Mouse (Mus musculus) intestine, postnatal 0 days (tissue): ENCODE measurements around the gene Ogfod2. TPM values are rescaled to one million over a fixed set of nuclear protein-coding genes. Genes with fewer than 3 reads are reported as not detected.
A peak's percentile ranks its signal among the peaks of the same experiment; 100 is the strongest.

Experiments used
- ATAC-seq: fragments of 200-750 bp; cut with Nextera tagmentation; 2 replicates; pipeline ENCODE4 v1.8.0; 2017; ENCODE audit warnings: mild to moderate bottlenecking, moderate TSS enrichment, moderate library complexity
- H3K27ac ChIP-seq: fragments of 300-500 bp; sonication (generic); 2 replicates; pipeline ENCODE4 v1.5.1; 2014; ENCODE audit warnings: mild to moderate bottlenecking, low read depth, low read length, moderate library complexity
- H3K27me3 ChIP-seq: fragments of 300-500 bp; sonication (generic); replicated peaks from 2 replicates; pipeline ENCODE4 v1.6.1; 2014; ENCODE audit warnings: low read length, mixed read lengths; ENCODE audit not compliant: control insufficient read depth, insufficient read depth
- H3K36me3 ChIP-seq: fragments of 300-500 bp; sonication (generic); 2 replicates; pipeline ENCODE4 v1.6.1; 2014; ENCODE audit warnings: mild to moderate bottlenecking, moderate library complexity; ENCODE audit not compliant: control insufficient read depth, insufficient read depth
- H3K4me1 ChIP-seq: fragments of 300-500 bp; sonication (generic); replicated peaks from 2 replicates; pipeline ENCODE4 v1.6.1; 2014; ENCODE audit warnings: antibody characterized with exemption, low read length, mixed read lengths; ENCODE audit not compliant: control insufficient read depth, insufficient read depth
- H3K4me2 ChIP-seq: fragments of 300-500 bp; sonication (generic); replicated peaks from 2 replicates; pipeline ENCODE4 v1.6.1; 2014; ENCODE audit warnings: low read depth, mild to moderate bottlenecking, moderate library complexity
- H3K4me3 ChIP-seq: fragments of 300-500 bp; sonication (generic); 2 replicates; pipeline ENCODE4 v1.5.1; 2014; ENCODE audit warnings: low read depth, low read length
- H3K9ac ChIP-seq: fragments of 300-500 bp; sonication (generic); 2 replicates; pipeline ENCODE4 v1.6.1; 2014; ENCODE audit warnings: mild to moderate bottlenecking, low read depth, low read length
- H3K9me3 ChIP-seq: fragments of 300-500 bp; sonication (generic); 2 replicates; pipeline ENCODE4 v1.6.1; 2016; ENCODE audit warnings: mixed run types; ENCODE audit not compliant: control insufficient read depth
- CTCF ChIP-seq: sonication (generic); IDR thresholded peaks from 2 replicates; pipeline ENCODE4 v1.5.1; 2016; ENCODE audit warnings: low read depth, mild to moderate bottlenecking, control low read depth, antibody characterized with exemption, moderate library complexity
- WGBS: fragments of 180-500 bp; shearing (Covaris S2); extraction: QIAGEN DNeasy Blood & Tissue Kit; methylation state at CpG from one replicate; pipeline ENCODE4 v1.1.7; 2014; 5-methylcytosine and 5-hydroxymethylcytosine counted together
- polyA plus RNA-seq: library from polyadenylated mRNA; unstranded; fragments of >200 nt; fragmentation: Nextera tagmentation; extraction: Ambion mirVana; gene quantifications from 2 replicates; pipeline ENCODE4 v1.2.1, GENCODE M21; 2015

The Ogfod2 gene
- polyA plus RNA-seq, 1 experiment from 2014 or later = 21.3 TPM

GRCm38 (mm10) chr5:124083850-124084587 lies 28.1 kb upstream of the Ogfod2 start:
- Histone ChIP-seq H3K4me1 (no peaks in the 10 kb centered on the region), H3K27ac (peak overlapping the region; percentile 41; the same call in 1 of the 2 replicates), H3K4me2 (no peak overlapping the region; the same call in 1 of the 2 replicates), H3K9ac (no peak overlapping the region), H3K9me3 (no peaks in the 10 kb centered on the region), H3K36me3 (no peaks in the 10 kb centered on the region; the same call in 1 of the 2 replicates), H3K4me3 (no peak overlapping the region), H3K27me3 (no peaks in the 10 kb centered on the region)
- WGBS = 69% methylated on average over 14 of the region's 14 CpGs
- peak; percentile 36; the same call in 1 of the 2 replicates for TF ChIP-seq CTCF
- peak; percentile 77 for ATAC-seq

- Histone ChIP-seq H3K4me2 (no peak overlapping the region; the same call in 1 of the 2 replicates), H3K4me3 (no peak overlapping the region), H3K36me3 (no peaks in the 10 kb centered on the region; the same call in 1 of the 2 replicates), H3K9ac (no peak overlapping the region), H3K9me3 (no peaks in the 10 kb centered on the region), H3K4me1 (no peaks in the 10 kb centered on the region), H3K27me3 (no peaks in the 10 kb centered on the region), H3K27ac (peak overlapping the region; percentile 41; the same call in 1 of the 2 replicates)
- peak; percentile 100 for TF ChIP-seq CTCF
- peak; percentile 47 for ATAC-seq
- 37% methylated on average over 11 of the region's 11 CpGs for WGBS
Observed at GRCm38 (mm10) chr5:124084588-124085173, 27.4 kb upstream of the Ogfod2 start.

DNA sequence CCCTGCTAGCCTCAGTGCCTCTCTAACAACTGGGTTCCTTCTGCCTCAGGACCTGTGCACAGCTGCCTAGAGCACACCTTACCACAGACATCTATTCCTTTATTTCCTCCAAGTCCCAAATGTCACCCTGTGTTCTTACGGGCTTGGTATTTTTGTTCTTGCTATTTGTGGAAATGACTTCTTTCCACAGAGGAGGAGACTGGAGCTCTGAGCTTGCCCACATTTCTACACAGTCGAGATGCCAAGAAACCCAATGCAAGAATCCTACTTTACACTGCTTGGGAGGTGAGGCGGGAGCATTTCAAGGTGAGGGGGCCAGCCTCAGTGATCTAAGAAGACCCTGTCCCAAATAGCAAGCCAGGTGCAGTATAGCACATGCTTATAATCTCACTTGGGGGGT lies 26.6 kb upstream of the Ogfod2 start:
- Histone ChIP-seq H3K4me2 (no peak overlapping the region), H3K27ac (no peak overlapping the region), H3K36me3 (no peaks in the 10 kb centered on the region; the same call in 1 of the 2 replicates), H3K9ac (no peak overlapping the region), H3K4me3 (no peak overlapping the region), H3K9me3 (no peaks in the 10 kb centered on the region), H3K4me1 (no peaks in the 10 kb centered on the region), H3K27me3 (no peaks in the 10 kb centered on the region)
- no peak for ATAC-seq
- 79% methylated on average over 3 of the region's 3 CpGs for WGBS
- no peak for TF ChIP-seq CTCF

DNA sequence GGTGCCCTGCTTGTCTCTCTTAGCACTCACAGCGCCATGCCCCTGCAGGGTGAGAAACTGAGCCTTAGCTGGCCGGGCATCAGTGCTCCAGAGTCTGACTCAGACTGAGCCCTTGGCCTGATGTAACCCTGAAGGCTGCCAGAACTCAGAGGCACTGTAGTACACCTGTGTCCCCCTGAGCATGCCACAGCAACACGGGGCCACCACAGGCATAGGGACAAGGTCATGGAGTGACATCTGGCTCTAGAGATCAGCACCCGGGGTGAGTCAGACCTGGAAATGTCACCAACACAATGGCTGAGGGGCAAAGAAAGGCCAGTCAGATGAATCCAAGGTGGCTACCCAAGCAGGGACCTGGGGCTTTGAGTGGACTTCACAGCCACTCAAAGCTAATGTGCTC lies 25.2 kb upstream of the Ogfod2 start:
- H3K4me1 ChIP-seq = no peaks in the 10 kb centered on the region
- WGBS = 79% methylated on average over 4 of the region's 4 CpGs
- no peaks in the 10 kb centered on the region; the same call in 1 of the 2 replicates for H3K36me3 ChIP-seq
- no peaks in the 10 kb centered on the region for H3K27me3 ChIP-seq
- no peak overlapping the region for H3K4me3 ChIP-seq
- no peak overlapping the region for H3K4me2 ChIP-seq
- no peaks in the 10 kb centered on the region for H3K9me3 ChIP-seq
- no peak for ATAC-seq
- no peak overlapping the region for H3K9ac ChIP-seq
- no peak for TF ChIP-seq CTCF
- no peak overlapping the region for H3K27ac ChIP-seq

DNA sequence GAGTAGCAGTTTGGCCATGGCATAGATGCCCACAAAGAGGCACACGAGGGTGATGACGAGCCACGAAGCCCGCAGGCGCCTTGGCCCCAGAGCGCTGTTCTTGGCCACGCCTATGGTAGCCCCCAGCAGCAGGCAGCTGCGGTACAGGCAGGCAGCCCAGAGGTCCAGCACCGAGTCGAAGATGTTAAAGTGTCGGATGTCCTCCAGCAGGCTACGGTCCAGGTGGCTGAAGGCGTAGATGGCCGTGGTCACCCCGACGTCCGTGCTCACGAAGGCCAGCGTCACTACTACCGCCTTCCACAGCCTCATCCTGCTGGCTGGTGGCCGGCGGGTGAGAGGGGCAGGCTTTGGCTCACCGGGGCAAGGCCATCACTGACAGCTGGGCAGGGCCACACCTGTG lies 22.2 kb upstream of the Ogfod2 start:
- no peak for TF ChIP-seq CTCF
- WGBS = 90% methylated on average over 23 of the region's 23 CpGs
- Histone ChIP-seq H3K27me3 (no peaks in the 10 kb centered on the region), H3K27ac (no peak overlapping the region), H3K36me3 (no peaks in the 10 kb centered on the region; the same call in 1 of the 2 replicates), H3K4me2 (no peak overlapping the region), H3K4me3 (no peak overlapping the region), H3K9me3 (no peaks in the 10 kb centered on the region), H3K4me1 (0 out of 2 replicates have a peak, but pooled peaks cover 6% of the 10 kb centered on the region), H3K9ac (no peak overlapping the region)
- no peak for ATAC-seq

- Histone ChIP-seq H3K27me3 (no peaks in the 10 kb centered on the region), H3K4me3 (no peak overlapping the region), H3K27ac (peak overlapping the region; percentile 68), H3K4me1 (peaks cover 6% of the 10 kb centered on the region; the same call in 1 of the 2 replicates), H3K9ac (no peak overlapping the region), H3K4me2 (peak overlapping the region; percentile 25; the same call in 1 of the 2 replicates), H3K9me3 (no peaks in the 10 kb centered on the region), H3K36me3 (no peaks in the 10 kb centered on the region; the same call in 1 of the 2 replicates)
- peak; percentile 79 for ATAC-seq
- no peak for TF ChIP-seq CTCF
- 34% methylated on average over 9 of the region's 9 CpGs for WGBS
Observed at GRCm38 (mm10) chr5:124091951-124092406, 20.1 kb upstream of the Ogfod2 start.
